17 mouse cellular contexts compared by ENCODE assay signal in genomic region chr9:112137820-112138219, GRCm38 (mm10).
"Had no signal": no experiment of that assay in that cellular context is flagged by ENCODE, and none has a peak within 500 bp of the region (broad histone marks: within the 10 kb centered on the region; RNA-seq: fewer than 3 reads in every experiment).

No protein-coding gene starts in this region.

- ATAC-seq: hindbrain, postnatal 0 days had no signal

- H3K4me3 ChIP-seq: layer of hippocampus, adult 2 months; limb, embryonic 13.5 days; liver, embryonic 15.5 days; midbrain, embryonic 10.5 days; myocyte; neural tube, embryonic 15.5 days had no signal

- DNase-seq: kidney, adult 11 months; kidney, adult 9 months; kidney, postnatal 4 days; left cerebral cortex, postnatal 4 days; midbrain, embryonic 14.5 days; right cerebral cortex, adult 18-20 months; right cerebral cortex, postnatal 25 days; thymus, adult 2 months; thymus, postnatal 36 days had no signal

- H3K9ac ChIP-seq: limb, embryonic 13.5 days; liver, embryonic 15.5 days; neural tube, embryonic 15.5 days had no signal

- H3K36me3 ChIP-seq: limb, embryonic 13.5 days; liver, embryonic 15.5 days; midbrain, embryonic 10.5 days had no signal

- H3K27ac ChIP-seq: hindbrain, postnatal 0 days; kidney, postnatal 0 days; limb, embryonic 13.5 days; liver, embryonic 15.5 days; midbrain, embryonic 10.5 days; neural tube, embryonic 15.5 days had no signal

- H3K4me1 ChIP-seq: limb, embryonic 13.5 days; liver, embryonic 15.5 days; midbrain, embryonic 10.5 days; neural tube, embryonic 15.5 days had no signal

- H3K27me3 ChIP-seq: limb, embryonic 13.5 days; liver, embryonic 15.5 days; neural tube, embryonic 15.5 days had no signal
